Mouse (Mus musculus): ENCODE measurements around the gene Cmtr1.

Cmtr1 gene

GRCm38 (mm10) chr17:29737849-29738804, 77.7 kb downstream of the Cmtr1 start:
- DNase-seq = no peak

DNA sequence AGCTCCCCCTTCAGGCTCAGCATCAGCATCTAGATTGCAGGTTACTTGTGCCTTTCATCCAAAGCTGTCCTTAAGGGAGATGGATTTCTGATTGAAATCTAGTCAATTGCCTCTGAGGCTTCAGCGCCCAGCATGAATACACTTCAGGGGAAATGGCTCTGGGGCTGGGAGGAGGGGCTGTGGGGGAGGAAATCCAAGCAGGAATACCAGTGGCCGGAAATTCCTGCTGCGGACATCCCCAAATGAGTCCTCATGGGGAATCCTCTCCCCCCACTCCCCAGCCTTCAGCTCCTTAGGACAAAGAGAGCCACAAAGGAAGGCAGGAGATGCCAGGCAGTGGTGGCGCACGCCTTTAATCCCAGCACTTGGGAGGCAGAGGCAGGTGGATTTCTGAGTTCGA, 87.1 kb downstream of the Cmtr1 start:
- no peak for DNase-seq

GRCm38 (mm10) chr17:29754510-29754909, 94.1 kb downstream of the Cmtr1 start:
- peak; percentile 52 for DNase-seq
